Mouse (Mus musculus): ENCODE data around the gene Srrm1. TPM values are rescaled to one million over a fixed set of nuclear protein-coding genes. Genes with fewer than 3 reads are reported as not detected.
A peak's percentile ranks its signal among the peaks of the same experiment; 100 is the strongest.

Gene Srrm1
- polyA plus RNA-seq, 1 experiment from 2014 or later: 108 TPM

- H3K9me3 ChIP-seq (ENCODE audit: control insufficient read depth, low read length): no peaks in the 10 kb centered on the region
- TF ChIP-seq CTCF (IDR thresholded peaks at IDR 0.05; ENCODE audit: low read depth) (no peak), EP300 (optimal IDR thresholded peaks at IDR 0.05) (no peak)
- no peak overlapping the region for H3K27ac ChIP-seq (replicated peaks)
- DNase-seq (ENCODE audit: low spot score) (no peak), ATAC-seq (ENCODE audit: low FRiP score, low TSS enrichment) (no peak)
- H3K27me3 ChIP-seq (ENCODE audit: control insufficient read depth, insufficient read depth, low read length): no peaks in the 10 kb centered on the region
- no peak overlapping the region for H3K4me2 ChIP-seq (replicated peaks; ENCODE audit: low read depth)
- no peak overlapping the region for H3K4me3 ChIP-seq (ENCODE audit: low read depth, low read length)
- H3K36me3 ChIP-seq (ENCODE audit: control insufficient read depth, insufficient read depth, low read length): peaks cover 56% of the 10 kb centered on the region
- no peak overlapping the region for H3K9ac ChIP-seq (ENCODE audit: low read length)
- WGBS: 78% methylated on average over 3 of the region's 3 CpGs
- no peaks in the 10 kb centered on the region for H3K4me1 ChIP-seq (replicated peaks; ENCODE audit: control insufficient read depth, insufficient read depth)
These were observed 26.7 kb downstream of the Srrm1 start for GRCm38 (mm10) chr4:135326469-135326868.

GRCm38 (mm10) chr4:135326046-135326445 lies 27.1 kb downstream of the Srrm1 start:
- TF ChIP-seq CTCF (IDR thresholded peaks at IDR 0.05; ENCODE audit: low read depth): no peak
- no peak for TF ChIP-seq EP300 (optimal IDR thresholded peaks at IDR 0.05)
- no peak overlapping the region for H3K4me2 ChIP-seq (replicated peaks; ENCODE audit: low read depth)
- no peak overlapping the region for H3K27ac ChIP-seq (replicated peaks)
- H3K9ac ChIP-seq (ENCODE audit: low read length): no peak overlapping the region
- DNase-seq (ENCODE audit: low spot score): no peak
- no peak overlapping the region for H3K4me3 ChIP-seq (ENCODE audit: low read depth, low read length)
- H3K36me3 ChIP-seq (ENCODE audit: control insufficient read depth, insufficient read depth, low read length): peaks cover 55% of the 10 kb centered on the region
- H3K27me3 ChIP-seq (ENCODE audit: control insufficient read depth, insufficient read depth, low read length): no peaks in the 10 kb centered on the region
- ATAC-seq (ENCODE audit: low FRiP score, low TSS enrichment): no peak
- no peaks in the 10 kb centered on the region for H3K4me1 ChIP-seq (replicated peaks; ENCODE audit: control insufficient read depth, insufficient read depth)
- no peaks in the 10 kb centered on the region for H3K9me3 ChIP-seq (ENCODE audit: control insufficient read depth, low read length)

GRCm38 (mm10) chr4:135323021-135323420 lies 30.1 kb downstream of the Srrm1 start:
- Histone ChIP-seq H3K4me1 (replicated peaks; ENCODE audit: control insufficient read depth, insufficient read depth) (no peaks in the 10 kb centered on the region), H3K4me3 (ENCODE audit: low read depth, low read length) (no peak overlapping the region), H3K9ac (ENCODE audit: low read length) (no peak overlapping the region), H3K36me3 (ENCODE audit: control insufficient read depth, insufficient read depth, low read length) (peaks cover 37% of the 10 kb centered on the region), H3K27me3 (ENCODE audit: control insufficient read depth, insufficient read depth, low read length) (no peaks in the 10 kb centered on the region), H3K9me3 (ENCODE audit: control insufficient read depth, low read length) (no peaks in the 10 kb centered on the region), H3K27ac (replicated peaks) (no peak overlapping the region), H3K4me2 (replicated peaks; ENCODE audit: low read depth) (no peak overlapping the region)
- WGBS: 79% methylated on average over 8 of the region's 8 CpGs
- ATAC-seq (ENCODE audit: low FRiP score, low TSS enrichment) (no peak), DNase-seq (ENCODE audit: low spot score) (peak; percentile 11)
- no peak for TF ChIP-seq CTCF (IDR thresholded peaks at IDR 0.05; ENCODE audit: low read depth)
- TF ChIP-seq EP300 (optimal IDR thresholded peaks at IDR 0.05): no peak

GRCm38 (mm10) chr4:135317966-135318365 lies 35.2 kb downstream of the Srrm1 start:
- DNase-seq (ENCODE audit: low spot score): peak; percentile 86
- WGBS: 11% methylated on average over 2 of the region's 2 CpGs
- peaks cover 17% of the 10 kb centered on the region for H3K36me3 ChIP-seq (ENCODE audit: control insufficient read depth, insufficient read depth, low read length)

GRCm38 (mm10) chr4:135317539-135317938 lies 35.6 kb downstream of the Srrm1 start:
- no peak overlapping the region for H3K27ac ChIP-seq (replicated peaks)
- H3K4me3 ChIP-seq (ENCODE audit: low read depth, low read length): no peak overlapping the region
- H3K9me3 ChIP-seq (ENCODE audit: control insufficient read depth, low read length): no peaks in the 10 kb centered on the region
- H3K4me2 ChIP-seq (replicated peaks; ENCODE audit: low read depth): no peak overlapping the region
- WGBS: 76% methylated on average over 4 of the region's 4 CpGs
- DNase-seq (ENCODE audit: low spot score) (no peak), ATAC-seq (ENCODE audit: low FRiP score, low TSS enrichment) (no peak)
- H3K9ac ChIP-seq (ENCODE audit: low read length): no peak overlapping the region
- peaks cover 15% of the 10 kb centered on the region for H3K36me3 ChIP-seq (ENCODE audit: control insufficient read depth, insufficient read depth, low read length)
- no peaks in the 10 kb centered on the region for H3K27me3 ChIP-seq (ENCODE audit: control insufficient read depth, insufficient read depth, low read length)
- TF ChIP-seq CTCF (IDR thresholded peaks at IDR 0.05; ENCODE audit: low read depth) (no peak), EP300 (optimal IDR thresholded peaks at IDR 0.05) (no peak)
- no peaks in the 10 kb centered on the region; the same call in 1 of the 2 replicates for H3K4me1 ChIP-seq (replicated peaks; ENCODE audit: control insufficient read depth, insufficient read depth)

More at GRCm38 (mm10) chr4:135317966-135318365, 35.2 kb downstream of the Srrm1 start:
- TF ChIP-seq EP300 (optimal IDR thresholded peaks at IDR 0.05) (no peak), CTCF (IDR thresholded peaks at IDR 0.05; ENCODE audit: low read depth) (peak; percentile 97)
- H3K4me2 ChIP-seq (replicated peaks; ENCODE audit: low read depth): no peak overlapping the region
- no peaks in the 10 kb centered on the region; the same call in 1 of the 2 replicates for H3K4me1 ChIP-seq (replicated peaks; ENCODE audit: control insufficient read depth, insufficient read depth)
- peak; percentile 77 for ATAC-seq (ENCODE audit: low FRiP score, low TSS enrichment)
- no peak overlapping the region for H3K27ac ChIP-seq (replicated peaks)
- H3K27me3 ChIP-seq (ENCODE audit: control insufficient read depth, insufficient read depth, low read length): no peaks in the 10 kb centered on the region
- H3K9me3 ChIP-seq (ENCODE audit: control insufficient read depth, low read length): no peaks in the 10 kb centered on the region
- no peak overlapping the region for H3K4me3 ChIP-seq (ENCODE audit: low read depth, low read length)
- H3K9ac ChIP-seq (ENCODE audit: low read length): no peak overlapping the region

GRCm38 (mm10) chr4:135315287-135315686 lies 37.8 kb downstream of the Srrm1 start:
- H3K9ac ChIP-seq (ENCODE audit: low read length): no peak overlapping the region
- H3K4me1 ChIP-seq (replicated peaks; ENCODE audit: control insufficient read depth, insufficient read depth): no peaks in the 10 kb centered on the region; the same call in 1 of the 2 replicates
- H3K27ac ChIP-seq (replicated peaks): no peak overlapping the region
- no peak overlapping the region for H3K4me3 ChIP-seq (ENCODE audit: low read depth, low read length)
- 90% methylated on average over 9 of the region's 9 CpGs for WGBS
- peaks cover 2% of the 10 kb centered on the region; the same call in 1 of the 2 replicates for H3K36me3 ChIP-seq (ENCODE audit: control insufficient read depth, insufficient read depth, low read length)
- no peaks in the 10 kb centered on the region for H3K9me3 ChIP-seq (ENCODE audit: control insufficient read depth, low read length)
- no peaks in the 10 kb centered on the region for H3K27me3 ChIP-seq (ENCODE audit: control insufficient read depth, insufficient read depth, low read length)
- no peak for DNase-seq (ENCODE audit: low spot score)
- no peak for TF ChIP-seq CTCF (IDR thresholded peaks at IDR 0.05; ENCODE audit: low read depth)
- TF ChIP-seq EP300 (optimal IDR thresholded peaks at IDR 0.05): no peak
- H3K4me2 ChIP-seq (replicated peaks; ENCODE audit: low read depth): no peak overlapping the region
- ATAC-seq (ENCODE audit: low FRiP score, low TSS enrichment): no peak

Measured in stomach, postnatal 0 days (tissue).